24 mouse cellular contexts compared by ENCODE assay signal in the genomic region with DNA sequence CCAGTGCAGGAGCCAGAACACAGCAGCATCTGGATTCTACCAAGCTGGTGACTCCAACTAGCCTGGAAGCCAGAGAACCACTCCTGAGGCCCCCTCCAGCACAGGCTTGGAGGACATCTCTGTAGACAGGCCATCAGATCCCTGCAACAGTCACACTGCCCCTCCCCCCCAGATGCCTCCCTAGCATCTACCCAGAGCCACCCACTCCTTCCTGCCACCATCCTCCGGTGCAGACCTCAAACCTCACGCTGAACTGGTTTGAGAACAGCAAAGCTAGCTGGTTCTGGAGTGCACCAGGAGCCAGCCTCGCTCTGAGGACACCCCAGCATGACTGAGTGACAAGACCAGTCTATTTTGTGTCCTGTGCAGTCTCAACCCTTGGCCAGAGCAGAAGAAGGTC. TPM values are rescaled to one million over a fixed set of nuclear protein-coding genes. Genes with fewer than 3 reads are reported as not detected.
DNase-seq lines count a peak whose midpoint lies in the region; ATAC-seq and TF ChIP-seq lines count a peak whose summit lies in the region.
"Had no signal": no experiment of that assay in that cellular context is flagged by ENCODE, and none has a peak within 500 bp of the region (broad histone marks: within the 10 kb centered on the region; RNA-seq: fewer than 3 reads in every experiment).

No protein-coding gene starts in this region.

- no peaks in the 10 kb centered on the region for H3K27me3 ChIP-seq in small intestine, adult 2 months (ENCODE audit: control insufficient read depth, insufficient read depth, low read length)
- no peaks in the 10 kb centered on the region for H3K27me3 ChIP-seq in midbrain, postnatal 0 days (ENCODE audit: insufficient read depth, low read length)

- peaks cover 11% of the 10 kb centered on the region; the same call in 1 of the 2 replicates for H3K4me1 ChIP-seq in small intestine, adult 2 months (ENCODE audit: control insufficient read depth, insufficient read depth, insufficient read length, low read length)
- H3K4me1 ChIP-seq in midbrain, postnatal 0 days (ENCODE audit: insufficient read depth, low read length), result no peaks in the 10 kb centered on the region

- H3K4me2 ChIP-seq in midbrain, postnatal 0 days (ENCODE audit: low read depth, low read length, poor library complexity, severe bottlenecking), result no peak overlapping the region
- H3K4me2 ChIP-seq: embryonic facial prominence, embryonic 12.5 days; hindbrain, embryonic 13.5 days; kidney, embryonic 15.5 days; lung, embryonic 14.5 days; neural tube, embryonic 12.5 days had no signal

- peak overlapping the region; percentile 54 for H3K4me3 ChIP-seq in small intestine, adult 2 months (ENCODE audit: low read depth, low read length)
- H3K4me3 ChIP-seq in gastrocnemius, adult 2 months, result no peak overlapping the region
- H3K4me3 ChIP-seq in midbrain, postnatal 0 days (ENCODE audit: low read depth, low read length), result no peak overlapping the region
- H3K4me3 ChIP-seq: embryonic facial prominence, embryonic 12.5 days; heart, adult 2 months; hindbrain, embryonic 13.5 days; kidney, embryonic 15.5 days; megakaryocyte, embryonic 14.5 days; neural tube, embryonic 12.5 days had no signal

- intact Hi-C loops in gastrocnemius, adult 2 months (cut with DNase I), result no loop called here

- TF ChIP-seq CTCF in small intestine, adult 2 months (IDR thresholded peaks at IDR 0.05; ENCODE audit: extremely low read depth, insufficient read length, insufficient replicate concordance, low read depth, low read length), result no peak
- no peak for TF ChIP-seq CTCF in gastrocnemius, adult 2 months (IDR thresholded peaks at IDR 0.05)
- no peak for TF ChIP-seq CTCF in midbrain, postnatal 0 days (IDR thresholded peaks at IDR 0.05)

- DNase-seq in frontal cortex, postnatal 25 days (ENCODE audit: low spot score in 2 of 2), result no peak
- DNase-seq in spleen, postnatal 36 days (ENCODE audit: low spot score in 2 of 2), result peak; percentile 43 to 47
- DNase-seq in spleen, adult 12 weeks (ENCODE audit: low spot score), result no peak
- peak; percentile 88 for DNase-seq in thymus, postnatal 4 days
- DNase-seq in gastrocnemius, adult 2 months, result no peak
- no peak for DNase-seq in midbrain, postnatal 0 days (ENCODE audit: low spot score)
- DNase-seq: heart, adult 2 months; lung, embryonic 14.5 days; right cerebral cortex, postnatal 25 days had no signal

- no peak overlapping the region for H3K9ac ChIP-seq in midbrain, postnatal 0 days (replicated peaks; ENCODE audit: low read length, poor library complexity, severe bottlenecking)
- H3K9ac ChIP-seq: embryonic facial prominence, embryonic 12.5 days; hindbrain, embryonic 13.5 days; kidney, embryonic 15.5 days; lung, embryonic 14.5 days; neural tube, embryonic 12.5 days had no signal

- WGBS in small intestine, adult 2 months, result 75% methylated on average over 3 of the region's 3 CpGs
- 85% methylated on average over 3 of the region's 3 CpGs for WGBS in midbrain, postnatal 0 days

- peak; percentile 21; the same call in 1 of the 2 replicates for TF ChIP-seq POLR2A in small intestine, adult 2 months (IDR thresholded peaks at IDR 0.05; ENCODE audit: low read depth, low read length)

- no peaks in the 10 kb centered on the region for H3K9me3 ChIP-seq in midbrain, postnatal 0 days (ENCODE audit: low read length)
- H3K9me3 ChIP-seq: embryonic facial prominence, embryonic 12.5 days; hindbrain, embryonic 13.5 days; kidney, embryonic 15.5 days; megakaryocyte, embryonic 14.5 days; neural tube, embryonic 12.5 days had no signal

- peak overlapping the region; percentile 50 for H3K27ac ChIP-seq in small intestine, adult 2 months (ENCODE audit: insufficient read depth, low read depth, low read length)
- no peak overlapping the region for H3K27ac ChIP-seq in gastrocnemius, adult 2 months
- no peak overlapping the region for H3K27ac ChIP-seq in midbrain, postnatal 0 days (ENCODE audit: low read depth, low read length)
- H3K27ac ChIP-seq: embryonic facial prominence, embryonic 12.5 days; heart, adult 2 months; hindbrain, embryonic 13.5 days; kidney, embryonic 15.5 days; neural tube, embryonic 12.5 days had no signal

- H3K36me3 ChIP-seq in small intestine, adult 2 months (ENCODE audit: control insufficient read depth, insufficient read depth, low read length), result peaks cover 18% of the 10 kb centered on the region
- no peaks in the 10 kb centered on the region for H3K36me3 ChIP-seq in midbrain, postnatal 0 days (ENCODE audit: insufficient read depth, low read length)
- H3K36me3 ChIP-seq: embryonic facial prominence, embryonic 12.5 days; hindbrain, embryonic 13.5 days; kidney, embryonic 15.5 days; neural tube, embryonic 12.5 days had no signal

- ATAC-seq in frontal cortex, adult (ENCODE audit: low TSS enrichment), result peak; percentile 13; the same call in 1 of the 2 replicates
- no peak for ATAC-seq in midbrain, postnatal 0 days (ENCODE audit: low FRiP score)
- ATAC-seq: forebrain, embryonic 16.5 days; intestine, embryonic 16.5 days had no signal

RNA-seq across cellular contexts. Expression of a gene that starts 4.8 kb away (rescaled TPM):
- 10.8 and 2,214 TPM in 2 replicates for polyA plus RNA-seq in small intestine, adult 2 months (2012; rRNA removed)
- not detected for total RNA-seq in gastrocnemius, adult 2 months (2021)
- not detected in 2 replicates for total RNA-seq in midbrain, postnatal 0 days (2014; rRNA removed)
- not detected in 2 replicates for polyA plus RNA-seq in midbrain, postnatal 0 days (2015; fragmentation: Nextera tagmentation; extraction: Ambion mirVana)
- total RNA-seq: gastrocnemius, adult 8-10 months; heart, adult 2 months; layer of hippocampus, adult 18-20 months; left cerebral cortex, postnatal 36 days; liver, adult 2 months had no signal
- polyA plus RNA-seq: embryonic facial prominence, embryonic 12.5 days; forebrain, embryonic 16.5 days; heart, adult 2 months; heart, postnatal 0 days; hindbrain, embryonic 13.5 days; kidney, embryonic 15.5 days; liver, adult 2 months; lung, embryonic 14.5 days; neural tube, embryonic 12.5 days; stomach, embryonic 14.5 days had no signal

RNA-seq across cellular contexts. Expression of a gene that starts 30.0 kb away (rescaled TPM):
- 1.6 and 3.1 TPM in 2 replicates for polyA plus RNA-seq in small intestine, adult 2 months (2012; rRNA removed)
- under 1 TPM; 0.69 to 0.95 TPM for total RNA-seq in gastrocnemius, adult 2 months (2021)
- 9.6 and 10.6 TPM in 2 replicates for total RNA-seq in midbrain, postnatal 0 days (2014; rRNA removed)
- 5.6 and 6.7 TPM in 2 replicates for polyA plus RNA-seq in midbrain, postnatal 0 days (2015; fragmentation: Nextera tagmentation; extraction: Ambion mirVana)

RNA-seq across cellular contexts. Expression of a gene that starts 48.0 kb away (rescaled TPM):
- polyA plus RNA-seq in small intestine, adult 2 months (2012; rRNA removed), result 4.4 and 4.7 TPM in 2 replicates
- total RNA-seq in gastrocnemius, adult 2 months (2021), result 1 to 10 TPM; 1.5 to 1.6 TPM
- total RNA-seq in midbrain, postnatal 0 days (2014; rRNA removed), result 14.9 and 15.5 TPM in 2 replicates
- polyA plus RNA-seq in midbrain, postnatal 0 days (2015; fragmentation: Nextera tagmentation; extraction: Ambion mirVana), result 6.8 and 7.6 TPM in 2 replicates

Comparison
In these comparisons a context has a peak if more than half of its experiments do, and no peak if none do; other contexts are left out.
1. DNase-seq: peak in spleen, postnatal 36 days (2 of 2) and thymus, postnatal 4 days (single experiment); none in frontal cortex, postnatal 25 days (0 of 2), spleen, adult 12 weeks (single experiment), gastrocnemius, adult 2 months (single experiment) and midbrain, postnatal 0 days (single experiment).